Mouse (Mus musculus) bone marrow, adult 2 months (tissue): Measurements from ENCODE around the gene Acad10.
"Not testable (repeated sequence)": the region's sequence is repeated elsewhere in the genome, so short reads cannot be mapped to it uniquely, and the experiment has no call there.

Experiments used
- CTCF ChIP-seq: fragments of 200-500 bp; IDR thresholded peaks from 2 replicates; pipeline ENCODE4 v1.5.1; 2011; ENCODE audit warnings: low read length, control low read depth; ENCODE audit not compliant: control insufficient read depth, insufficient read depth
- POLR2A ChIP-seq: fragments of 200-500 bp; IDR thresholded peaks from 2 replicates; pipeline ENCODE4 v1.6.1; 2011; ENCODE audit warnings: low read depth, mild to moderate bottlenecking, control low read depth, low read length, borderline replicate concordance; ENCODE audit not compliant: control insufficient read depth

DNA sequence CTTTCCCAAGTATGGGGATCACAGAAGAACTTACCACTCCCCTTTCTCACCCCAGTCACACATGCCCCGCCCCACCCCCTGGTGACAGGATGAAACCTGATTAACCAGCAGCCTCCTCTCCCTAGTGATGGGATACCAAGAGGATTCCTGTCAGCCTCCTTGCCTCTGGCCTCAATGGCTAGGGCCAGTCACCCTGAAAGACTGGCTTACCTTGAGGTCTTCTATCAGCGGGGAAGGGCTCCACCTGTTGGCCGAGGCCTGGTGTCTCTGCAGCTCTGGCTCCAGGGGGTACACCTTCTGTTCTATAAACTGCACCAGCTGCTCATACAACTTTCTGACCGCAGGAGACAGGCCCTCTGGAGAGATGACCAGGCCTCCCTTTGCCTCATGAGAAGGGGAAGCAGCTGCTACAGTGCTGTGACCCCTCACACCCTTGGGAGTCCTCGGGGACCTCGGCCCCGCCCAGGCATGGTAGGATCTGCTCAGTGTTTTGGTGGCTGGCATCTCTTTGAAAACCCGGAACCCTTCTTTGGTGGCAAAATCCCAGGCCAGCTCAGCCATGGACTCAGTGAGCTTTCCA, 50.7 kb downstream of the Acad10 start:
- peak; percentile 15; the same call in 1 of the 2 replicates for TF ChIP-seq CTCF
- not testable (repeated sequence) for TF ChIP-seq POLR2A
